Mouse (Mus musculus) lung, adult 2 months (tissue): ENCODE measurements around the gene Samsn1.

Experiments
- CTCF ChIP-seq: fragments of 200-500 bp; IDR thresholded peaks from 2 replicates; pipeline ENCODE4 v1.5.1; 2011; ENCODE audit warnings: mild to moderate bottlenecking, low read length, control low read depth; ENCODE audit not compliant: insufficient read depth
- POLR2A ChIP-seq: fragments of 200-500 bp; IDR thresholded peaks from 2 replicates; pipeline ENCODE4 v1.6.1; 2011; ENCODE audit warnings: low read depth, mild to moderate bottlenecking, control low read depth, low read length, borderline replicate concordance; ENCODE audit errors: extremely low read depth

DNA sequence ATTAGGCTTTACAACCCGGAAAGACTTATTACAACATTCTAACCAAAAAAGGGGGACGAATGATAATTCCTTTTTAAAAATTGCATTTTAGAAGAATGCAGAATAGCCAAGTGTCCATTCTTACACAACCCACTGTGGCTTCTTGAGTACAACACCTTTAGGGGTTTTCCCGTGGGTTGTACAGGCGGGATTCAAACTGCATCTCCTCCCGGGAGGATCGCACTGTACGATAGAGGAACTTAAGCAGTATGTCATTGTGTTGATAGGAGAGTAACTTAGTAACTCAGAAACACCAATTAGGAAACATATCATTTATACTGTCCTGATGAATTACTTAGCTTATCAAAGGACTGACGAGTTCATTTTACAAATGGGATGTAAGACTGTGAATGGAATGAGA, 149.8 kb downstream of the Samsn1 start:
- TF ChIP-seq CTCF: no peak
- no peak for TF ChIP-seq POLR2A
